Mouse (Mus musculus): ENCODE data around the gene Gar1. TPM values are rescaled to one million over a fixed set of nuclear protein-coding genes. Genes with fewer than 3 reads are reported as not detected.

Gar1 gene
- polyA plus RNA-seq, 1 experiment from 2014 or later = 40.9 TPM

DNA sequence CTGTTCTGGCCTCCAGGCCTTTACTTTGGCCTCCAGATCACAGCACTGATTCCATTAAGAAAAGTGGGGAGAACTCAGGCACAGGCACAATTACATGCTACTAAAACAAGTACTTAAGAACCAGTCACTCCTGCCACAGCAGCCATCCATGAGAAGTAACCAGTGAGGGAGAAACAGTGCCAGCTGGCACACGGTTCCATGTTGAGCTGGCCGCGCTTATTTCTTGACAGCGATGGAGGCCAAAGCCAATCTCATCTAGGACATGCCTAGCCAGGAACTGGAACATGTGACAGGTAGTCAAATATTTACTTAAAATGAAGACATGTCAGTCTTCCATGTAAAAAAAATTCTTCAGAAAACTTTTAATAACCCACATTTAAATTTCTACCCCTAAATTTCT is 7.0 kb downstream of the Gar1 start:
- DNase-seq (ENCODE audit: low spot score) (no peak), ATAC-seq (replicated peaks; ENCODE audit: low FRiP score) (no peak)
- 92% methylated on average over 4 of the region's 4 CpGs for WGBS
- peaks cover 2% of the 10 kb centered on the region; the same call in 1 of the 2 replicates for H3K4me1 ChIP-seq (replicated peaks; ENCODE audit: control insufficient read depth, insufficient read depth, low read length)
- H3K9me3 ChIP-seq (ENCODE audit: control insufficient read depth, low read length) = no peaks in the 10 kb centered on the region
- H3K4me3 ChIP-seq (ENCODE audit: low read depth, low read length) = no peak overlapping the region
- no peak overlapping the region for H3K4me2 ChIP-seq (ENCODE audit: low read depth, low read length, severe bottlenecking)
- H3K36me3 ChIP-seq (ENCODE audit: control insufficient read depth, insufficient read depth, low read length) = peaks cover 3% of the 10 kb centered on the region; the same call in 1 of the 2 replicates
- no peak overlapping the region for H3K27ac ChIP-seq (ENCODE audit: low read depth, low read length)
- H3K27me3 ChIP-seq (ENCODE audit: control insufficient read depth, insufficient read depth, low read length) = no peaks in the 10 kb centered on the region
- no peak overlapping the region for H3K9ac ChIP-seq (ENCODE audit: low read length)

DNA sequence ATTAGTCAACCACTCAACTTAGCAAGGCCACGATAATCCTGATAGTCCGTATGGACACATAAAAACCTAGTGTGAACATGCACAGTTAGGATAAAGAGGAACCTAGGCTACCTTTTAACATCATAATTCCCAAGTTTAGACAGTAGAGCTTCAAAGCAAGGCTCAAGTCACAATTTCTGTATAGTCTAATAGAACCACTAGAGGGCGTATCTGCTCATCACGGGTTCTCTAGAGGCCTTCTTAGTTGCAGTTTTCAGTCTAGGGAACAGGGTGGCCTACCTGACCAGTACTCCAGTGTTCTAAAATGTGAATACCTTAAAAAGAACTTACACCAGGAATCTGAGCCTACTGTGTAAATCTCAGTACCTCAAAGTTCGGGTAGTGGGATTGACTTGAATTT is 7.9 kb downstream of the Gar1 start:
- ATAC-seq (replicated peaks; ENCODE audit: low FRiP score) = no peak
- WGBS = 58% methylated on average over 5 of the region's 5 CpGs
- H3K9me3 ChIP-seq (ENCODE audit: control insufficient read depth, low read length) = no peaks in the 10 kb centered on the region
- no peak overlapping the region for H3K9ac ChIP-seq (ENCODE audit: low read length)
- DNase-seq (ENCODE audit: low spot score) = no peak
- peaks cover 2% of the 10 kb centered on the region; the same call in 1 of the 2 replicates for H3K4me1 ChIP-seq (replicated peaks; ENCODE audit: control insufficient read depth, insufficient read depth, low read length)
- no peak overlapping the region for H3K4me2 ChIP-seq (ENCODE audit: low read depth, low read length, severe bottlenecking)
- peaks cover 3% of the 10 kb centered on the region; the same call in 1 of the 2 replicates for H3K36me3 ChIP-seq (ENCODE audit: control insufficient read depth, insufficient read depth, low read length)
- no peaks in the 10 kb centered on the region for H3K27me3 ChIP-seq (ENCODE audit: control insufficient read depth, insufficient read depth, low read length)
- no peak overlapping the region for H3K4me3 ChIP-seq (ENCODE audit: low read depth, low read length)
- H3K27ac ChIP-seq (ENCODE audit: low read depth, low read length) = no peak overlapping the region

- Histone ChIP-seq H3K4me1 (replicated peaks; ENCODE audit: control insufficient read depth, insufficient read depth, low read length) (peaks cover 2% of the 10 kb centered on the region; the same call in 1 of the 2 replicates), H3K27me3 (ENCODE audit: control insufficient read depth, insufficient read depth, low read length) (no peaks in the 10 kb centered on the region), H3K9me3 (ENCODE audit: control insufficient read depth, low read length) (no peaks in the 10 kb centered on the region), H3K36me3 (ENCODE audit: control insufficient read depth, insufficient read depth, low read length) (peaks cover 3% of the 10 kb centered on the region; the same call in 1 of the 2 replicates), H3K27ac (ENCODE audit: low read depth, low read length) (no peak within 1 kb of the TSS), H3K4me2 (ENCODE audit: low read depth, low read length, severe bottlenecking) (0 out of 2 replicates have a peak within 1 kb of the TSS, but pooled peaks have one; percentile 15), H3K4me3 (ENCODE audit: low read depth, low read length) (no peak within 1 kb of the TSS), H3K9ac (ENCODE audit: low read length) (no peak within 1 kb of the TSS)
- ATAC-seq (replicated peaks; ENCODE audit: low FRiP score) = peak; percentile 35
- WGBS = 40% methylated on average over 11 of the region's 11 CpGs
- no peak for DNase-seq (ENCODE audit: low spot score)
These were observed 8.9 kb downstream of the Gar1 start, which contains the start of gene Rrh for GRCm38 (mm10) chr3:129822206-129822775. TSS of gene Rrh (minus strand) at chr3:129822587.

GRCm38 (mm10) chr3:129821736-129822135 is 9.5 kb downstream of the Gar1 start:
- Histone ChIP-seq H3K36me3 (ENCODE audit: control insufficient read depth, insufficient read depth, low read length) (peaks cover 3% of the 10 kb centered on the region; the same call in 1 of the 2 replicates), H3K4me3 (ENCODE audit: low read depth, low read length) (no peak overlapping the region), H3K27me3 (ENCODE audit: control insufficient read depth, insufficient read depth, low read length) (no peaks in the 10 kb centered on the region), H3K9ac (ENCODE audit: low read length) (no peak overlapping the region), H3K9me3 (ENCODE audit: control insufficient read depth, low read length) (no peaks in the 10 kb centered on the region), H3K27ac (ENCODE audit: low read depth, low read length) (no peak overlapping the region), H3K4me1 (replicated peaks; ENCODE audit: control insufficient read depth, insufficient read depth, low read length) (peaks cover 2% of the 10 kb centered on the region; the same call in 1 of the 2 replicates), H3K4me2 (ENCODE audit: low read depth, low read length, severe bottlenecking) (no peak overlapping the region)
- WGBS = 78% methylated on average over 8 of the region's 8 CpGs
- ATAC-seq (replicated peaks; ENCODE audit: low FRiP score) (no peak), DNase-seq (ENCODE audit: low spot score) (no peak)

GRCm38 (mm10) chr3:129820847-129821246 is 10.3 kb downstream of the Gar1 start:
- 0 out of 2 replicates have a peak, but pooled peaks have one; percentile 44 for ATAC-seq (replicated peaks; ENCODE audit: low FRiP score)
- Histone ChIP-seq H3K4me3 (ENCODE audit: low read depth, low read length) (no peak overlapping the region), H3K4me1 (replicated peaks; ENCODE audit: control insufficient read depth, insufficient read depth, low read length) (peaks cover 2% of the 10 kb centered on the region; the same call in 1 of the 2 replicates), H3K9me3 (ENCODE audit: control insufficient read depth, low read length) (no peaks in the 10 kb centered on the region), H3K4me2 (ENCODE audit: low read depth, low read length, severe bottlenecking) (no peak overlapping the region), H3K27ac (ENCODE audit: low read depth, low read length) (no peak overlapping the region), H3K27me3 (ENCODE audit: control insufficient read depth, insufficient read depth, low read length) (no peaks in the 10 kb centered on the region), H3K36me3 (ENCODE audit: control insufficient read depth, insufficient read depth, low read length) (peaks cover 3% of the 10 kb centered on the region; the same call in 1 of the 2 replicates), H3K9ac (ENCODE audit: low read length) (no peak overlapping the region)
- 64% methylated on average over 9 of the region's 9 CpGs for WGBS
- no peak for DNase-seq (ENCODE audit: low spot score)

GRCm38 (mm10) chr3:129803765-129804164 is 27.4 kb downstream of the Gar1 start, which contains the start of gene Lrit3:
TSS of gene Lrit3 (minus strand) at chr3:129804030.
- Histone ChIP-seq H3K36me3 (ENCODE audit: control insufficient read depth, insufficient read depth, low read length) (no peaks in the 10 kb centered on the region), H3K4me1 (replicated peaks; ENCODE audit: control insufficient read depth, insufficient read depth, low read length) (no peaks in the 10 kb centered on the region), H3K9me3 (ENCODE audit: control insufficient read depth, low read length) (no peaks in the 10 kb centered on the region), H3K27ac (ENCODE audit: low read depth, low read length) (no peak within 1 kb of the TSS), H3K9ac (ENCODE audit: low read length) (no peak within 1 kb of the TSS), H3K27me3 (ENCODE audit: control insufficient read depth, insufficient read depth, low read length) (no peaks in the 10 kb centered on the region), H3K4me2 (ENCODE audit: low read depth, low read length, severe bottlenecking) (no peak within 1 kb of the TSS), H3K4me3 (ENCODE audit: low read depth, low read length) (no peak within 1 kb of the TSS)
- DNase-seq (ENCODE audit: low spot score) (no peak), ATAC-seq (replicated peaks; ENCODE audit: low FRiP score) (no peak)
- 80% methylated on average over 10 of the region's 10 CpGs for WGBS

GRCm38 (mm10) chr3:129799011-129799410 is 32.2 kb downstream of the Gar1 start:
- no peaks in the 10 kb centered on the region for H3K9me3 ChIP-seq (ENCODE audit: control insufficient read depth, low read length)
- WGBS = 76% methylated on average over 2 of the region's 2 CpGs
- H3K27ac ChIP-seq (ENCODE audit: low read depth, low read length) = no peak overlapping the region
- H3K27me3 ChIP-seq (ENCODE audit: control insufficient read depth, insufficient read depth, low read length) = no peaks in the 10 kb centered on the region
- no peak overlapping the region for H3K4me3 ChIP-seq (ENCODE audit: low read depth, low read length)
- H3K4me2 ChIP-seq (ENCODE audit: low read depth, low read length, severe bottlenecking) = no peak overlapping the region
- no peak for ATAC-seq (replicated peaks; ENCODE audit: low FRiP score)
- no peak overlapping the region for H3K9ac ChIP-seq (ENCODE audit: low read length)
- H3K4me1 ChIP-seq (replicated peaks; ENCODE audit: control insufficient read depth, insufficient read depth, low read length) = no peaks in the 10 kb centered on the region
- H3K36me3 ChIP-seq (ENCODE audit: control insufficient read depth, insufficient read depth, low read length) = no peaks in the 10 kb centered on the region
- no peak for DNase-seq (ENCODE audit: low spot score)

- 88% methylated on average over 11 of the region's 11 CpGs for WGBS
- Histone ChIP-seq H3K4me2 (ENCODE audit: low read depth, low read length, severe bottlenecking) (no peak overlapping the region), H3K27me3 (ENCODE audit: control insufficient read depth, insufficient read depth, low read length) (no peaks in the 10 kb centered on the region)
These were observed 32.6 kb downstream of the Gar1 start for GRCm38 (mm10) chr3:129798551-129798950.

DNA sequence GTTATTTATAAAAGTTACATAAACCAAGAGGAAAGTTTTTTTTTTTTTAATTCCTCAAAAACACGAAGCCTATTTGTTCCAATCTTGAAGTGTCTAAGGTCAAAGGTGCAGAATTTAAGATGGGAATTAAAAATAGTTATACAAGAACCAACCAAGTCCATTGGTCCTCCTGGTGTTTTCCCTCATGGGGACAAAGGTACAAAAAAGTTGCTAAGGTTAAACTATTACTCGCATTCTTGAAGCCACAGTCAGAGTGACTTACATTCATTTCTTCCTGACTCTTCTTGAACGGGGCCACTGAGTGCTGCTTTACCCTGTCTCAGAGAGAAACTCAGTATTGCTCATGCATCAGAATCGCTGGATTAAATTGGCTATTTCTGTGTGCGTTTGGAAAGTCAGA is 33.9 kb downstream of the Gar1 start:
- ATAC-seq (replicated peaks; ENCODE audit: low FRiP score) (no peak), DNase-seq (ENCODE audit: low spot score) (no peak)
- no peaks in the 10 kb centered on the region for H3K4me1 ChIP-seq (replicated peaks; ENCODE audit: control insufficient read depth, insufficient read depth, low read length)
- H3K4me2 ChIP-seq (ENCODE audit: low read depth, low read length, severe bottlenecking) = no peak overlapping the region
- H3K36me3 ChIP-seq (ENCODE audit: control insufficient read depth, insufficient read depth, low read length) = no peaks in the 10 kb centered on the region
- H3K27me3 ChIP-seq (ENCODE audit: control insufficient read depth, insufficient read depth, low read length) = no peaks in the 10 kb centered on the region
- H3K9ac ChIP-seq (ENCODE audit: low read length) = no peak overlapping the region
- 80% methylated on average over 5 of the region's 5 CpGs for WGBS
- no peaks in the 10 kb centered on the region for H3K9me3 ChIP-seq (ENCODE audit: control insufficient read depth, low read length)
- H3K4me3 ChIP-seq (ENCODE audit: low read depth, low read length) = no peak overlapping the region
- no peak overlapping the region for H3K27ac ChIP-seq (ENCODE audit: low read depth, low read length)

More at GRCm38 (mm10) chr3:129798551-129798950, 32.6 kb downstream of the Gar1 start:
- no peaks in the 10 kb centered on the region for H3K9me3 ChIP-seq (ENCODE audit: control insufficient read depth, low read length)
- no peak overlapping the region for H3K4me3 ChIP-seq (ENCODE audit: low read depth, low read length)
- no peak overlapping the region for H3K27ac ChIP-seq (ENCODE audit: low read depth, low read length)
- H3K36me3 ChIP-seq (ENCODE audit: control insufficient read depth, insufficient read depth, low read length) = no peaks in the 10 kb centered on the region
- H3K9ac ChIP-seq (ENCODE audit: low read length) = no peak overlapping the region
- no peak for DNase-seq (ENCODE audit: low spot score)
- no peak for ATAC-seq (replicated peaks; ENCODE audit: low FRiP score)
- no peaks in the 10 kb centered on the region for H3K4me1 ChIP-seq (replicated peaks; ENCODE audit: control insufficient read depth, insufficient read depth, low read length)

Data from forebrain, embryonic 11.5 days (tissue).